Mouse (Mus musculus) layer of hippocampus, postnatal 25 days (tissue): ENCODE data around the gene Sh3tc1. TPM values are rescaled to one million over a fixed set of nuclear protein-coding genes. Genes with fewer than 3 reads are reported as not detected.

Experiments used
- DNase-seq, 2 experiments: peaks; one replicate each; pipeline ENCODE4 v3.0.0; 2022; ENCODE audit warnings: mixed read lengths in 2 of 2, low spot score in 1 of 2; ENCODE audit errors: extremely low spot score in 1 of 2
- total RNA-seq, 2 experiments: library from RNA; stranded (reverse); gene quantifications; 2 replicates each; pipeline ENCODE4 v1.2.3; 2021

Gene Sh3tc1
- total RNA-seq, 2 experiments from 2014 or later, result 1.5 to 1.6 TPM

GRCm38 (mm10) chr5:35652872-35653271, 86.9 kb downstream of the Sh3tc1 start:
- no peak for DNase-seq

GRCm38 (mm10) chr5:35652319-35652718, 87.5 kb downstream of the Sh3tc1 start:
- no peak for DNase-seq

GRCm38 (mm10) chr5:35648230-35648629, 91.6 kb downstream of the Sh3tc1 start:
- DNase-seq, result no peak

- DNase-seq, result no peak
Measured at GRCm38 (mm10) chr5:35647562-35647961, 92.2 kb downstream of the Sh3tc1 start.

Other genes starting within 250 kb of the Sh3tc1 start
- gene Cpz, start 214.3 kb downstream of the Sh3tc1 start, total RNA-seq, result under 1 TPM; 0.26 to 0.34 TPM
- 1 to 10 TPM; 6.1 to 7.1 TPM for gene Trmt44, start 164.9 kb downstream of the Sh3tc1 start, total RNA-seq
- gene Acox3, start 156.9 kb downstream of the Sh3tc1 start, total RNA-seq, result 10 to 100 TPM; 25.2 to 32.2 TPM
- gene Htra3, start 60.2 kb downstream of the Sh3tc1 start, total RNA-seq, result 1 to 10 TPM; 5.9 to 8.0 TPM
- 100 to 1,000 TPM; 123 to 132 TPM for gene Ablim2, start 17.9 kb upstream of the Sh3tc1 start, total RNA-seq
- 10 to 100 TPM; 24.4 to 39.0 TPM for gene Afap1, start 153.3 kb upstream of the Sh3tc1 start, total RNA-seq